Mouse (Mus musculus) embryonic facial prominence, embryonic 14.5 days (tissue): Measurements from ENCODE around the gene Fcor. TPM values are rescaled to one million over a fixed set of nuclear protein-coding genes. Genes with fewer than 3 reads are reported as not detected.

Experiments used
- ATAC-seq: fragments of 200-750 bp; cut with Nextera tagmentation; 2 replicates; pipeline ENCODE4 v1.8.0; 2017; ENCODE audit warnings: low read depth, moderate number of reproducible peaks, moderate TSS enrichment
- DNase-seq: peaks from one replicate; pipeline ENCODE4 v3.0.0-alpha.2; 2015; ENCODE audit warnings: low spot score
- H3K27ac ChIP-seq: fragments of 300-500 bp; sonication (generic); replicated peaks from 2 replicates; pipeline ENCODE4 v1.5.1; 2014; ENCODE audit warnings: low read depth, mild to moderate bottlenecking, low read length, moderate library complexity
- H3K27me3 ChIP-seq: fragments of 300-500 bp; sonication (generic); replicated peaks from 2 replicates; pipeline ENCODE4 v1.6.1; 2014; ENCODE audit warnings: low read length; ENCODE audit not compliant: control insufficient read depth, insufficient read depth
- H3K36me3 ChIP-seq: fragments of 300-500 bp; sonication (generic); 2 replicates; pipeline ENCODE4 v1.6.1; 2014; ENCODE audit warnings: low read length, mixed read lengths; ENCODE audit not compliant: control insufficient read depth, insufficient read depth
- H3K4me1 ChIP-seq: fragments of 300-500 bp; sonication (generic); 2 replicates; pipeline ENCODE4 v1.6.1; 2014; ENCODE audit warnings: antibody characterized with exemption, low read length; ENCODE audit not compliant: control insufficient read depth, insufficient read depth
- H3K4me2 ChIP-seq: fragments of 300-500 bp; sonication (generic); 2 replicates; pipeline ENCODE4 v1.6.1; 2014; ENCODE audit warnings: low read depth, mild to moderate bottlenecking, low read length, moderate library complexity, mixed read lengths
- H3K4me3 ChIP-seq: fragments of 300-500 bp; sonication (generic); 2 replicates; pipeline ENCODE4 v1.5.1; 2014; ENCODE audit warnings: low read depth, mild to moderate bottlenecking, low read length
- H3K9ac ChIP-seq: fragments of 300-500 bp; sonication (generic); 2 replicates; pipeline ENCODE4 v1.6.1; 2014; ENCODE audit warnings: low read depth, mild to moderate bottlenecking, low read length, moderate library complexity, mixed read lengths
- H3K9me3 ChIP-seq: fragments of 300-500 bp; sonication (generic); 2 replicates; pipeline ENCODE4 v1.6.1; 2016; ENCODE audit warnings: low read length; ENCODE audit not compliant: control insufficient read depth
- WGBS: fragments of 180-500 bp; shearing (Covaris S2); extraction: QIAGEN DNeasy Blood & Tissue Kit; methylation state at CpG from one replicate; pipeline ENCODE4 v1.1.7; 2014; 5-methylcytosine and 5-hydroxymethylcytosine counted together
- polyA plus RNA-seq: library from polyadenylated mRNA; unstranded; fragments of >200 nt; fragmentation: Nextera tagmentation; extraction: Ambion mirVana; gene quantifications from 2 replicates; pipeline ENCODE4 v1.2.1, GENCODE M21; 2014

Gene Fcor
- 12.6 and 14.8 TPM in 2 replicates for polyA plus RNA-seq

GRCm38 (mm10) chr8:3671980-3672491 lies at the start of gene Fcor:
TSS of gene Fcor (minus strand) at chr8:3672362.
- H3K4me2 ChIP-seq = peak within 1 kb of the TSS; percentile 60
- H3K4me1 ChIP-seq = no peaks in the 10 kb centered on the region; the same call in 1 of the 2 replicates
- peak; percentile 89 for DNase-seq
- no peaks in the 10 kb centered on the region for H3K36me3 ChIP-seq
- under 1% methylated on average over 23 of the region's 23 CpGs for WGBS
- peak; percentile 90 for ATAC-seq
- peak within 1 kb of the TSS; percentile 53 for H3K4me3 ChIP-seq
- no peaks in the 10 kb centered on the region for H3K9me3 ChIP-seq
- H3K27ac ChIP-seq = peak within 1 kb of the TSS; percentile 24
- no peaks in the 10 kb centered on the region for H3K27me3 ChIP-seq
- peak within 1 kb of the TSS; percentile 67 for H3K9ac ChIP-seq

- H3K4me2 ChIP-seq = no peak overlapping the region
- H3K9ac ChIP-seq = no peak overlapping the region
- 39% methylated on average over 1 of the region's 1 CpGs for WGBS
- no peaks in the 10 kb centered on the region for H3K4me1 ChIP-seq
- H3K9me3 ChIP-seq = no peaks in the 10 kb centered on the region
- DNase-seq (no peak), ATAC-seq (no peak)
- H3K27me3 ChIP-seq = no peaks in the 10 kb centered on the region
- no peak overlapping the region for H3K4me3 ChIP-seq
- H3K27ac ChIP-seq = no peak overlapping the region
- H3K36me3 ChIP-seq = no peaks in the 10 kb centered on the region
These were observed 48.9 kb upstream of the Fcor start for GRCm38 (mm10) chr8:3721041-3721440.

GRCm38 (mm10) chr8:3720551-3720950 lies 48.4 kb upstream of the Fcor start, which contains the start of gene Clec4g:
TSS of gene Clec4g (minus strand) at chr8:3720651.
- no peaks in the 10 kb centered on the region for H3K27me3 ChIP-seq
- H3K4me1 ChIP-seq = no peaks in the 10 kb centered on the region
- no peak within 1 kb of the TSS for H3K4me3 ChIP-seq
- no peak within 1 kb of the TSS for H3K27ac ChIP-seq
- no peak within 1 kb of the TSS for H3K9ac ChIP-seq
- no peak for DNase-seq
- 77% methylated on average over 5 of the region's 5 CpGs for WGBS
- H3K9me3 ChIP-seq = no peaks in the 10 kb centered on the region
- no peak for ATAC-seq
- no peak within 1 kb of the TSS for H3K4me2 ChIP-seq
- H3K36me3 ChIP-seq = no peaks in the 10 kb centered on the region

GRCm38 (mm10) chr8:3718559-3718958 lies 46.4 kb upstream of the Fcor start:
- Histone ChIP-seq H3K4me1 (no peaks in the 10 kb centered on the region), H3K9me3 (no peaks in the 10 kb centered on the region), H3K4me2 (no peak overlapping the region), H3K4me3 (no peak overlapping the region), H3K27me3 (no peaks in the 10 kb centered on the region), H3K9ac (no peak overlapping the region), H3K36me3 (no peaks in the 10 kb centered on the region), H3K27ac (no peak overlapping the region)
- ATAC-seq = no peak
- peak; percentile 27 for DNase-seq
- WGBS = 13% methylated on average over 14 of the region's 14 CpGs

- Histone ChIP-seq H3K9me3 (no peaks in the 10 kb centered on the region), H3K27ac (no peak overlapping the region), H3K4me2 (no peak overlapping the region), H3K4me1 (no peaks in the 10 kb centered on the region), H3K4me3 (no peak overlapping the region), H3K9ac (no peak overlapping the region), H3K27me3 (no peaks in the 10 kb centered on the region), H3K36me3 (no peaks in the 10 kb centered on the region)
- ATAC-seq (no peak), DNase-seq (no peak)
- 83% methylated on average over 12 of the region's 12 CpGs for WGBS
These were observed 45.3 kb upstream of the Fcor start for GRCm38 (mm10) chr8:3717321-3717954.

GRCm38 (mm10) chr8:3711646-3712045 lies 39.5 kb upstream of the Fcor start:
- Histone ChIP-seq H3K36me3 (no peaks in the 10 kb centered on the region), H3K9ac (no peak overlapping the region), H3K9me3 (no peaks in the 10 kb centered on the region), H3K27me3 (no peaks in the 10 kb centered on the region), H3K27ac (no peak overlapping the region), H3K4me2 (no peak overlapping the region), H3K4me3 (no peak overlapping the region), H3K4me1 (no peaks in the 10 kb centered on the region)
- ATAC-seq (no peak), DNase-seq (no peak)
- WGBS = 46% methylated on average over 2 of the region's 2 CpGs

GRCm38 (mm10) chr8:3710312-3710711 lies 38.1 kb upstream of the Fcor start:
- Histone ChIP-seq H3K4me3 (no peak overlapping the region), H3K9ac (no peak overlapping the region), H3K27ac (no peak overlapping the region), H3K4me1 (no peaks in the 10 kb centered on the region), H3K4me2 (no peak overlapping the region), H3K27me3 (no peaks in the 10 kb centered on the region), H3K36me3 (no peaks in the 10 kb centered on the region), H3K9me3 (no peaks in the 10 kb centered on the region)
- ATAC-seq = no peak
- 70% methylated on average over 3 of the region's 3 CpGs for WGBS
- DNase-seq = no peak

GRCm38 (mm10) chr8:3707611-3708010 lies 35.4 kb upstream of the Fcor start:
- no peak overlapping the region for H3K9ac ChIP-seq
- DNase-seq = no peak
- no peaks in the 10 kb centered on the region for H3K27me3 ChIP-seq
- no peak overlapping the region for H3K4me2 ChIP-seq
- no peaks in the 10 kb centered on the region for H3K36me3 ChIP-seq
- no peak overlapping the region for H3K27ac ChIP-seq
- no peak for ATAC-seq
- H3K4me1 ChIP-seq = no peaks in the 10 kb centered on the region
- H3K4me3 ChIP-seq = no peak overlapping the region
- 62% methylated on average over 7 of the region's 7 CpGs for WGBS
- H3K9me3 ChIP-seq = no peaks in the 10 kb centered on the region

GRCm38 (mm10) chr8:3705711-3706110 lies 33.5 kb upstream of the Fcor start:
- H3K9ac ChIP-seq = no peak overlapping the region
- no peak overlapping the region for H3K4me3 ChIP-seq
- ATAC-seq = no peak
- no peak for DNase-seq
- H3K36me3 ChIP-seq = no peaks in the 10 kb centered on the region
- H3K9me3 ChIP-seq = no peaks in the 10 kb centered on the region
- 63% methylated on average over 4 of the region's 4 CpGs for WGBS
- no peaks in the 10 kb centered on the region for H3K27me3 ChIP-seq
- H3K27ac ChIP-seq = no peak overlapping the region
- H3K4me2 ChIP-seq = no peak overlapping the region
- H3K4me1 ChIP-seq = no peaks in the 10 kb centered on the region
